Comparison of ENCODE assay signal across 25 mouse cellular contexts in the genomic region with DNA sequence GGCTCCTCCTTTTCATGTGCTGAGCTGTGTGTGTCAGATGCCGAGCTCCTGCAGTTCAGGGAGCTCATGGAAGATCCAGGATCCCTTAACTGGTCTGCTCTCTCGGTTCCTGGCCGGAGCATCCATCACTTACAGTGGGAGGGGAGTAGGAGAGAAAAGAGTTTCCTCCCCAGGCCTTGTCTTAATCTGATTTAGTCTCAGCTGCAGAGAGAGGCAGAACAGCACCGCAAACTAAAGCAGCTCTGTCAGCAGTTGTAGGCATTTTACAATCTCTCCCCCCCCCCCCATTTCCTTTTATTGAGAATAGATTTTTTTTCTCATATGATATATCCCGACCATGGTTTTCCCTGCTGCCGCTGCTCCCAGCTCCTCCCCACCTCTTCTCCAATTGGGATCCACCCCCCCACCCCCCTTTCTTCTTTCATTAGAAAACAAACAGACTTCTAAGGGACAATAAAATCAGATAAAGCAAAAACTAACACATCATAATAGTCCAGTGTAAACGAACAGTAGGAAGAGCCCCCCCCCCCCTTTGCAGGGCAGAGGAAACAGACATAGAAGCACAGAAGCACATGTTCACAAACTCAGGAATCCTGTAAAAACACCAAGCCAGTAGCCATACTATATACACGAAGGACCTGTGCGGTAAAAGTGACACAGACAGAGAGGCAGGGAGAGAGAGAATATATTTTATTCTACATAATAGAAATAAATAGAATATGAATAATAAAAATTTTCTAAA. TPM values are rescaled to one million over a fixed set of nuclear protein-coding genes. Genes with fewer than 3 reads are reported as not detected.
A peak's percentile ranks its signal among the peaks of the same experiment; 100 is the strongest.
DNase-seq lines count a peak whose midpoint lies in the region; ATAC-seq and TF ChIP-seq lines count a peak whose summit lies in the region.
"Had no signal": no experiment of that assay in that cellular context is flagged by ENCODE, and none has a peak within 500 bp of the region (broad histone marks: within the 10 kb centered on the region; RNA-seq: fewer than 3 reads in every experiment).

No protein-coding gene starts in this region.

- DNase-seq in heart, adult 11 months: peak; percentile 35
- no peak for DNase-seq in heart, adult 8-10 months (ENCODE audit: low spot score)
- peak; percentile 22 for DNase-seq in kidney, postnatal 0 days (ENCODE audit: low spot score)
- no peak for DNase-seq in kidney, postnatal 14 days
- peak; percentile 30 for DNase-seq in lung, embryonic 14.5 days
- DNase-seq in lung, postnatal 4 days: no peak
- no peak for DNase-seq in lung, postnatal 0 days (ENCODE audit: low spot score)
- no peak for DNase-seq in lung, adult 2 months
- DNase-seq: adrenal gland, adult 8-10 months; adrenal gland, postnatal 25 days; cerebellum, adult 11-12 months; cerebellum, adult 8-10 months; cerebellum, postnatal 10 days; cerebellum, postnatal 36 days; embryo, embryonic 11 days; gastrocnemius, postnatal 25 days; heart, adult 2 months had no signal

- H3K4me1 ChIP-seq in kidney, postnatal 0 days (replicated peaks; ENCODE audit: insufficient read depth, low read length): no peaks in the 10 kb centered on the region
- H3K4me1 ChIP-seq in lung, embryonic 14.5 days (ENCODE audit: insufficient read depth): no peaks in the 10 kb centered on the region
- H3K4me1 ChIP-seq in lung, postnatal 0 days (ENCODE audit: insufficient read depth, low read depth, low read length): no peaks in the 10 kb centered on the region
- H3K4me1 ChIP-seq in lung, adult 2 months (ENCODE audit: control insufficient read depth, insufficient read depth, low read length): no peaks in the 10 kb centered on the region
- H3K4me1 ChIP-seq: embryonic facial prominence, embryonic 10.5 days; embryonic facial prominence, embryonic 13.5 days; forebrain, embryonic 12.5 days; forebrain, embryonic 15.5 days; hindbrain, embryonic 12.5 days had no signal

- H3K27ac ChIP-seq in kidney, postnatal 0 days: no peak overlapping the region
- peak overlapping the region; percentile 43; the same call in 1 of the 2 replicates for H3K27ac ChIP-seq in lung, embryonic 14.5 days (ENCODE audit: low read depth)
- H3K27ac ChIP-seq in lung, postnatal 0 days (ENCODE audit: low read length): no peak overlapping the region
- H3K27ac ChIP-seq: embryonic facial prominence, embryonic 10.5 days; embryonic facial prominence, embryonic 13.5 days; forebrain, embryonic 12.5 days; forebrain, embryonic 15.5 days; heart, adult 2 months; hindbrain, embryonic 12.5 days had no signal

- no peak overlapping the region for H3K4me2 ChIP-seq in kidney, postnatal 0 days (ENCODE audit: low read length)
- H3K4me2 ChIP-seq in lung, embryonic 14.5 days: no peak overlapping the region
- H3K4me2 ChIP-seq in lung, postnatal 0 days (replicated peaks; ENCODE audit: low read depth, low read length): no peak overlapping the region
- H3K4me2 ChIP-seq: embryonic facial prominence, embryonic 13.5 days; forebrain, embryonic 12.5 days; forebrain, embryonic 15.5 days; heart, embryonic 11.5 days; hindbrain, embryonic 12.5 days had no signal

- TF ChIP-seq POLR2A in lung, adult 2 months (IDR thresholded peaks at IDR 0.05; ENCODE audit: borderline replicate concordance, extremely low read depth, low read depth, low read length): no peak

- no peaks in the 10 kb centered on the region for H3K36me3 ChIP-seq in kidney, postnatal 0 days (ENCODE audit: insufficient read depth, low read length)
- H3K36me3 ChIP-seq in lung, embryonic 14.5 days (ENCODE audit: insufficient read depth): no peaks in the 10 kb centered on the region
- no peaks in the 10 kb centered on the region for H3K36me3 ChIP-seq in lung, postnatal 0 days (ENCODE audit: insufficient read depth, low read length)
- H3K36me3 ChIP-seq: embryonic facial prominence, embryonic 10.5 days; forebrain, embryonic 12.5 days; hindbrain, embryonic 12.5 days had no signal

- H3K9ac ChIP-seq in kidney, postnatal 0 days (ENCODE audit: low read depth, low read length): no peak overlapping the region
- H3K9ac ChIP-seq in lung, embryonic 14.5 days: no peak overlapping the region
- H3K9ac ChIP-seq in lung, postnatal 0 days (replicated peaks; ENCODE audit: low read depth): no peak overlapping the region
- H3K9ac ChIP-seq: embryonic facial prominence, embryonic 13.5 days; forebrain, embryonic 12.5 days; forebrain, embryonic 15.5 days; hindbrain, embryonic 12.5 days had no signal

- TF ChIP-seq EP300 in lung, postnatal 0 days (IDR thresholded peaks at IDR 0.05): no peak

- TF ChIP-seq CTCF in kidney, postnatal 0 days (IDR thresholded peaks at IDR 0.05; ENCODE audit: low read depth): no peak
- no peak for TF ChIP-seq CTCF in lung, embryonic 14.5 days (IDR thresholded peaks at IDR 0.05; ENCODE audit: low read depth)
- TF ChIP-seq CTCF in lung, postnatal 0 days (IDR thresholded peaks at IDR 0.05): no peak
- TF ChIP-seq CTCF in lung, adult 2 months (IDR thresholded peaks at IDR 0.05; ENCODE audit: insufficient read depth, low read length): no peak

- no peak overlapping the region for H3K4me3 ChIP-seq in kidney, postnatal 0 days (replicated peaks; ENCODE audit: low read depth, low read length)
- no peak overlapping the region for H3K4me3 ChIP-seq in lung, embryonic 14.5 days (ENCODE audit: low read depth, low read length)
- H3K4me3 ChIP-seq in lung, postnatal 0 days (ENCODE audit: low read depth, low read length): no peak overlapping the region
- no peak overlapping the region for H3K4me3 ChIP-seq in lung, adult 2 months (replicated peaks; ENCODE audit: extremely low read depth, low read depth, low read length)
- H3K4me3 ChIP-seq: embryonic facial prominence, embryonic 10.5 days; embryonic facial prominence, embryonic 13.5 days; erythroblast, embryonic 14.5 days; forebrain, embryonic 12.5 days; forebrain, embryonic 15.5 days; heart, adult 2 months; hindbrain, embryonic 12.5 days had no signal

- ATAC-seq in kidney, postnatal 0 days (replicated peaks; ENCODE audit: low FRiP score, low read depth): no peak
- peak; percentile 83 for ATAC-seq in lung, embryonic 14.5 days (ENCODE audit: insufficient read depth)
- peak; percentile 43 for ATAC-seq in lung, postnatal 0 days
- ATAC-seq: activated CD4-positive, CD25-positive, alpha-beta regulatory T cell, adult 4 months; forebrain, embryonic 15.5 days had no signal

- 52% methylated on average over 9 of the region's 9 CpGs for WGBS in kidney, postnatal 0 days
- WGBS in lung, embryonic 14.5 days: 42% methylated on average over 9 of the region's 9 CpGs
- 44% methylated on average over 9 of the region's 9 CpGs for WGBS in lung, postnatal 0 days
- whole genome bisulfite sequencing in lung, adult 2 months: 45% methylated on average over 9 of the region's 9 CpGs

- H3K27me3 ChIP-seq in kidney, postnatal 0 days (ENCODE audit: insufficient read depth, low read length): no peaks in the 10 kb centered on the region
- no peaks in the 10 kb centered on the region for H3K27me3 ChIP-seq in lung, embryonic 14.5 days (ENCODE audit: insufficient read depth, low read length)
- H3K27me3 ChIP-seq in lung, postnatal 0 days (replicated peaks; ENCODE audit: insufficient read depth, low read length): no peaks in the 10 kb centered on the region
- H3K27me3 ChIP-seq: embryonic facial prominence, embryonic 13.5 days; forebrain, embryonic 12.5 days; forebrain, embryonic 15.5 days; hindbrain, embryonic 12.5 days had no signal

- no peaks in the 10 kb centered on the region for H3K9me3 ChIP-seq in kidney, postnatal 0 days (replicated peaks; ENCODE audit: low read length)
- no peaks in the 10 kb centered on the region for H3K9me3 ChIP-seq in lung, embryonic 14.5 days (ENCODE audit: low read depth, low read length)
- no peaks in the 10 kb centered on the region for H3K9me3 ChIP-seq in lung, postnatal 0 days (ENCODE audit: low read length)
- H3K9me3 ChIP-seq: embryonic facial prominence, embryonic 10.5 days; embryonic facial prominence, embryonic 13.5 days; forebrain, embryonic 12.5 days; forebrain, embryonic 15.5 days; hindbrain, embryonic 12.5 days had no signal

RNA-seq across cellular contexts. Expression of gene Washc3, which starts 51.4 kb away (rescaled TPM):
- 10 to 100 TPM; 31.7 to 39.8 (median 32.9) TPM for total RNA-seq in heart, adult 8-10 months (2022)
- polyA plus RNA-seq in kidney, postnatal 0 days (2015; fragmentation: Nextera tagmentation; extraction: Ambion mirVana): 87.8 and 98.4 TPM in 2 replicates
- polyA plus RNA-seq in lung, embryonic 14.5 days (2014; fragmentation: Nextera tagmentation; extraction: Ambion mirVana): 55.6 and 60.4 TPM in 2 replicates
- polyA plus RNA-seq in lung, postnatal 0 days (2015; fragmentation: Nextera tagmentation; extraction: Ambion mirVana): 73.0 and 75.2 TPM in 2 replicates
- polyA plus RNA-seq in lung, adult 2 months (2012; rRNA removed): 9.3 and 14.4 TPM in 2 replicates

Comparison
In these comparisons a context has a peak if more than half of its experiments do, and no peak if none do; other contexts are left out.
1. DNase-seq: peak in heart, adult 11 months (single experiment), kidney, postnatal 0 days (single experiment) and lung, embryonic 14.5 days (single experiment); none in heart, adult 8-10 months (single experiment), kidney, postnatal 14 days (single experiment), lung, postnatal 4 days (0 of 2), lung, postnatal 0 days (single experiment) and lung, adult 2 months (single experiment).